Mouse (Mus musculus): ENCODE measurements around the gene Dgki. TPM values are rescaled to one million over a fixed set of nuclear protein-coding genes. Genes with fewer than 3 reads are reported as not detected.
A peak's percentile ranks its signal among the peaks of the same experiment; 100 is the strongest.

Dgki gene
- total RNA-seq, 2 experiments from 2014 or later, result 0.13 to 0.15 TPM

DNA sequence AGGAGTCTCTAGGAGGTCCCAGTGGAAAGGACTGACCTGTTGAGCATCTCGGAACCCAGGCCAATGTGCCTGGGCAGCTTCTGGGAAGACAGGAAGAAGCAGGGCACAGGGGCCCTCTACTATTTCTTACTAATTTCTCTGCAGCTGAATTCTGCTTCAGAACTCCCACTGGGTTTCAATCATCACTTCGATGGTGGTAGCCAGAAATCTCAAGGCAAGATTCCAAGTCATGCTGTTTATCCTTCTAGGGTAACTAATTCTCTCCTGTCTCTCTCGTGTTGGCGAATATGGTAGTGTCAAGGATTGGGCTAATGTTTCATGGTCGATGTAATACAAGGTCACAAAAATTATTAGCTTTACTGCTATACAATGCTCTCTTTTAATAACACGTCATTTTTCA, 455.7 kb downstream of the Dgki start:
- DNase-seq, result no peak

- no peak for DNase-seq
Observed at GRCm38 (mm10) chr6:36843031-36843488, 456.9 kb downstream of the Dgki start.

DNA sequence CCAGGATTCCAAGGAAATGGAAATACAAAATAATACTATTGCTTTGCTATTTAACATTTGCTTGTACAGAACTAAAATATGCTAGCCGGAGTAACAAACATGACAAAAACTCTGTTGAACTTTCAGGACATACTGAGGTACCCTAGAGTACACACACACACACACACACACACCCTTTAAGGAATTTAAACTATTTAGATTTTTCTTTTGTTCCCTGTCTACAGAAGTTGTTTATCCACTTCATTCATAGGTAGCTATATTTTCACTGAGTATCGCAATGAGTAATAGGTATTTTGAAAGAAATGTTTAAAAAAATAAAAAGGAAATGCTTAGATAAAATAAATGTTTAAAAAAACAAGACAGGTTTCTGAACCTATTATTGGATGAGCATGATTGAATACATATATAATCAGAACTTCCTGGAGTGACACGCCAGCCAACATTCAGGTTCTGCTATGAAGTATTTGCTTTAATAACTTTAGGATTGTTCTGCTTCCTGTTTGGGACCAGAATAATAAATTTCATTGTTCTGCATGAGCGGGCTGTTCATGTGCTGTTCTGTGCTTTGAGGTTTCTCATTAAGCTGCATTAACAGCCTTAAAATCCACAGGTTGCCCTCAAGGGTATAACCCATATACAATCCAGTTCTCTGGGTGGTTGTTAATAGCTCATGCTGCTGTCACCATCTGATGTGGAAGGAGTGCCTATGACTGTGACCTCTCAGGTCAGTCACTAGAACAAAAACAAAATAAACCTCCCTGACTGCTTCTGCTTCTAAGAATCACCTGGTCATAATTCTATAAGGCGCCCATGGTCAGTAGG, 457.7 kb downstream of the Dgki start:
- no peak for DNase-seq

DNA sequence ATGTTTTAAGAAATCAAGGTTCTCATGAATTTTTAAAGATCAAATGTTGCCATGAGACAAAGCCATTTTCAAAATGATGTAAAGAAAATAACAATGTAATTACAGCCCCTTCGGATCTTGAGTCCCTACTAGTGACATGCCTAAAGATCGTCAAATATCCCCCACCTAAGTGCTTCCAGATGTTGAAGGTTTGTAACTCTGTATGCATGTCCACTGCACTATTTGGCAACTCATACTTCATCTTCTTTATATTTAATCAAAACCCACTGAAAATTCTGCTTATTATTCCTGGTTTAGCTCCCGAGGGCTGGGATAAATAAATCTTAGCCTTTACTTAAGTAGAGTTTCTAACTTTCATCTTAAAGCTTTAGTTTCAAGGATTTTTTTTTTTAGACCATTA, 458.3 kb downstream of the Dgki start:
- DNase-seq, result no peak

GRCm38 (mm10) chr6:36841174-36841573, 458.8 kb downstream of the Dgki start:
- DNase-seq, result no peak

- no peak for DNase-seq
Observed at GRCm38 (mm10) chr6:36838747-36839146, 461.2 kb downstream of the Dgki start.

- DNase-seq, result no peak
Observed at GRCm38 (mm10) chr6:36835351-36835750, 464.6 kb downstream of the Dgki start.

DNA sequence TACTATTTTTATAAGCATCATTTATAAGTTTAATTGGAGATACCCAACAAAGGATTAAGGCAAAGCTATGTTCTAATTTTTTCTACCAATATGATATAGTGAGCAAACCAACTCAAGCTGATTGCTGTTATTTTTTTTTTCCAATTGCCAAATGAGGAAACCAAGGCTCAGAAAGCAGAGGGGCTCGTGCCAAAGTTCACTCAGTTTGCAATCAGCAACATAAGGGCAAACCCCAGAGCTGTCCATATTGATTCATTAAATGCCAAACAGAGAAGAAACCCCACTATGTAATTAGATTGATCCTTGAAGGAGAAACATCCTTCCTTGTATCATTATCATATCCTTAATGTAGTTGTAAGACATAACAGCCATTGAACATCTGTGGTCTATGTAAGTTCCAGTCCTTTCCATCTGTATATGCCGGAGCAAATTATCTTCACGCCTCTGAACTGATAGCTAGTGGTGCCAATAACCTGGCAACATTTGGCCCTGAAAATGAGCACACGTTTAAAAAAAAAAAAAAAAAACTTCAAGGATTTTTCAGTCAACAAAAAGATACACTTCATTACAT, 465.2 kb downstream of the Dgki start:
- DNase-seq, result no peak

- DNase-seq, result no peak
Observed at GRCm38 (mm10) chr6:36832681-36833080, 467.3 kb downstream of the Dgki start.

DNA sequence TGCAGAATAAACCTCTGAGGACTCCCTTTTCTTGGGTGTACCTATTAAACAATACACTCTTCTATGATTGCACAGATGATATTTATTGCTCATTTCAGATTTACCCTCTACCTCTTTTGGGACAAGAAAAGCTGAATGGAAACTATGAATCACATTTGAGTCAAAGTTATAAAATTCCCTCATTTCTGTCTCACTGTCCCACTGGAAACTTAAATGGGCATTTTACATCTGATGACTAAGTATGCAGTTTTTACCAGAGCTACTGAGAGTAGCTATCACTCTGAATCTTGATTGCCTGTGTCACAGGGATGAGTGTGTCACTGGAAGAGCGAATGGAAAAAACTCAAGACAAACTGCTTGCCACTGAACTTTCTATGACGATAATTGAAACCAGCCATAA, 467.8 kb downstream of the Dgki start:
- DNase-seq, result no peak

DNA sequence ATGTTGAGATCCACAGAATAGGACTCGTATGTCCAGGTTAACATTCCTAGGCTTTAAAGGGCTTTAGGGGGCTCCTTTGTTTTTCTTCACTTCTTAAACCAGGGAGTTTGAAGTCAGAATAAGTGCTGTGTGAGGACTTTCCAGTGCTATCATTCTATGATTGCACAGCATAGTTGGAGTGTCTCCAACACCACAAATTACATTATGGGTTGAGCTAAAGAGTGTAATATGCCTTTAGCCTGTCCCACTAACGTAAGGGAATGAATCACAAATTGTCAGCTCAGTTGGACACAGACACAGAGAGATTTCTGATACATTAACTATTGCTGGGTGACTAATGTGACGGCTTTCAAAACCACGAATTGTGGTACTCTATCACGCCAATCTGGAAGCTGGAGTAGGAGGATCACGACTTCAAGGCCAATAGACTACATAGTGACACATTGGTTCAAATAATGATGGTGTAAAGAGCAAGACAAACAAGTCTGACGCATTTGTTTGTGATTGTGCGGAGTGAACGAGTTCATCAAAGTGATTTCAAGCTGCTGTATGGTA, 469.5 kb downstream of the Dgki start:
- no peak for DNase-seq

DNA sequence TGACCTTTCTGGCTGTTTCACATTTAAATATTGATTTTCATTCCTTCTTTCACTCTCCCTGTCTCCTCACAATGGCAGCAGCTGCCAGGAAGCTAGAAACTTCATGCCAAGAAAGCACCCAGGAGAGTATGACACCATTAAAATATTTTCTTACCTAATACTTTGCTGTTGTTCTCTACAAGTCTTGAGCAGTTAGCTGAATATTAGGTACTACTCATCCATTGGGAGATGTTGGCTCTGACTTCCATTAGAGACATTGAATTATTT, 480.3 kb downstream of the Dgki start:
- no peak for DNase-seq

DNA sequence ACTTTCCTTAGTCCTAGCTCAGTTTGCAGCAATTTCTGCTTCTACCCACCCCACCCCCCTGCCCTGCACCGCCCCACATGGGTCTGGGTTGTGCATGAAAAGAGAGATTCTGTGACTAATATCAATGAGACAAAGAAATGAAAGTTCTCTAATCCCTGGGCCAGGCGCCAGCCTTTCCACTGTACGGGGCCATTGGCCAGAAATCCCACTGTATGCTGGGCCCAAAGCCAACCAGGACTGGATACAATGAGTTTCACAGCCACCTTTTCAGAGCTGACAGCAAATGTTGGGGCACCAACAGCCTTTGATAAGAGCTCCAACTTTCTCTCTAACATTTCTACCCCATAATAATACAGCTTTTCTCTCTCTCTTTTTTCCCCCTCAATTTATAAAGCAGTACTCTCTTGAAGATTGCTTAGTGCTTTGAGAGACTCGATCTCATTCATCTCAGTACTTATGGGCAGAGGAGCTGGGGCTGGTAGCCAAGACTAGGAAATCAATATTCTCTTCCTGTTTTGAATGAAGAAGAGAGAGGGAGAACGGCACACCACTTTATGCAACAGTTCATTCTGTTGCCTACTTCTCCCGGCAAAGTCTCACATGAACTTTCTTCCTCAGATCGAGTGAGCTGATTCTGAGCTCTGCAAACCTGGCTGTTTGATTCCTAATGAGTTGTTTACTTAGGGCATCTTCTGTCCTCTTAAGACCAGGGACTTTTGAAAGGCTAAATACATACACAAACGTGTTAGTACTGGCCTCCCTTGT, 480.8 kb downstream of the Dgki start:
- DNase-seq, result peak; percentile 56

- no peak for DNase-seq
Observed at GRCm38 (mm10) chr6:36818281-36819018, 481.5 kb downstream of the Dgki start.

DNA sequence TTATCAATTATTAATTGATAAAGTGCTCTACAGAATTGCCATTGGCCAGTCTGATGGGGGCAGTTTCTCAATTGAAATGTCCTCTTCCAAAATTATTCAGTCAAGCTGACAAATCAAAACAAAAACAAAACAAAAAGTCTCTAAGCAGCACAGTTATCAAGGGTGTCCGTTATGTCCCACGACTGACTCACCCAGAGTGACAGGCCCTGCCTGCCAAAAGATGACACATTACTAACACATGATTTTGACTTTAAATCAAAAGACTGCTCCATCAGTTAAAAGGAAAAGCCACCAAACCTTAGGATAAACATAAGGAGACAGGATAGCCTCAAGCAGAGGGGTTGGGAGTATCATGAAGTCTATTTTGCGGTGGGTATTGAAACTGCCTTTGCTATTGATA, 483.3 kb downstream of the Dgki start:
- no peak for DNase-seq

DNA sequence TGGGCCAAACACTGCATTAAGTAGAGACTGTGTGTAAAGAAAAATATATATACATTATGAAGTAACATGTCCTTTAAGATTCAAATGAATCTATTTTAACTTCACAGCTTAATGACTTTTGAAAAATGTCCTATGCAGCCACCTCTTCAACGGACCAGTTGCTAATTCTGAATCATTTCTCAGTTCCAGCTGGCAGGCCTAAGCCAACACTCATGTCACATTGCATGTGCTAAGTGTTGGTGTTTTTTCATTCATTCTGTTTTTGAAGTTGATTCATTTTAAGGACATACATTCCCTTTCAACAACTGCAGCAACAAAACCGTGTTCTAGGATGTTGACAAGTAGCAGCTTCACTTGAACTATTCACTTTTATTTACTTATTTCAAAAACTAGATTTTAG, 484.0 kb downstream of the Dgki start:
- DNase-seq, result no peak

DNA sequence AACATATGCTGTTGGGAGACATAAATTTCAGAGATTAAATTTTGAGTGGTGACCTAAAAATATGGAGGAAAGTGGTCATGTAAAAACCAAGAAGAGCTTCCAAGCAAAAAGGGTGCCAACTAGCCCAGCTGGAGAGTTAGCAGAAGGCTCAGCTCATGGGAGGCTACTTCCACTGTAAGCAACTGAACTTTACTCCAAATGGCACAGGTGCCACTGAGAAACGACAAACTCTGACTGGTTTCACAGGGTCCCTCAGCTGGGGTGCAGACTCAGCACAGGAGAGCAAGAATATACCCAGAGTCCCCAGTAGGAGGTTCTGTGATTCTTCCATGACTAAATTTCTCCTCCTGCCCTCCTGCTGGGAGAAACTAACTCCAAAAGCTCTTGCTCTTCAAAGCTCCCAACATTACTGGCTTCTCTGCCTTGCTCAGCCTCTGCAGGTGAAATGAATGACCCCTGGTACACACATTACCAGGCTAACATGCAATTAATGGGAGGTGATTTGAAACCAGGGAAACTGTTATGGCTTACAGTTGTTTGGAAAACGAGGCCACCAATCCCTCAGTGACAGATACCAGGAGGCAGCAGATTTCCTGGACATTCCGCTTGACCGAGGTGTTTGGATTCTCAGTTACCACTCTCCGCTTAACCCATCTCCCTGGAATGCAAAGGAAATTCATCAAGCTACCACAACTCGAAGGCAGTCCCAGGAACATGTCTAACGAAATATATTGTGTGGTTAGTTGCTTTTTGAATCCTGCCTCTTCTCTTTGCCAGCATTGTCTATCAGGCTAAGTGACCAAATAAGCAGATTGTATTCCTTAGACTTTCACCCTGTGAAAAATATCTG, 487.1 kb downstream of the Dgki start:
- DNase-seq, result no peak

DNA sequence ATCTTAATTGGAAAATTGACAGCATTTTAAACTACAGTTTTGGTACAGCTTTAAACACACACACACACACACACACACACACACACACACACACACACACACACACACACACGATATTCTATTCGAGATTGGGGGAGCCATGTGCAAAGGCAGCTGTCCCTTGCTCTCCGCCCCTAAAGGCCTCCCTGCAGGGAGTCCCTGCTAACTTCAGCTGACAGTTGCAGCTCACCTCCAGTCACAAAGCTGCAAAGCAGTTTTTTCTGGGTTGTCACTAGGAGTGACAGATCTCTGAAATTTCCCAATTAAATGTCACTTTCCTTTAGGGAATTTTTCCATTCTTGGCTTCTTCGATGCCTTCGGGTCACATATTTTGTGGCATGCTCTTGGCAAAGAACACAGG, 489.5 kb downstream of the Dgki start:
- no peak for DNase-seq

DNA sequence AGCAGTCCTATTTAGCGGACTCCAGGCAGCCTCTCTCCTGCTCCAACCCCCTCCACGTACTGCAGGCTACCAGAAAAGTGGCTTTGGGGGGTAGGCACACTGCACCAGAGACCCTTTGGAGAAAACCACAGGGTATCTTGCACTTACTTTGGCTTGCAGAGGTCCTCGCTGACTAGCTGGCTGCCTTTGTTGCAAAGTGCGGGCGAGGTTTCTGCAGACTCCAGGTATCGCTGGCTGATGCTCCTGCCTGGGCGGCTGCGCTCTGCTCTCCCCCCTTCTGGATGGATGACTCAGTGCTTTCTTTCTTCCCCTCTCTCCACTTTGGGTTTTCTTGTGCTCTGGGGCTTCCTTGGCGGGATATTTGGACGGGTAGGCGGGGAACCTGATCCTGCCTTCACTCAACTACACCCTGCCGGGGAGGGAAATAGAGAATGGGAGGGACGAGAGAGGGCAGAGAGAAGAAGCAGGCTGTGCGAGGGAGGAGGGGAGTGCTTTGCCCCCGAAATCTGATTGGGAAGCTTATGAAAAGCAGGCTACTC, 490.2 kb downstream of the Dgki start, which contains the start of gene Ptn:
TSS of gene Ptn (minus strand) at position 474 of the 539 bp plus-strand sequence.
- DNase-seq, result peak; percentile 29

DNA sequence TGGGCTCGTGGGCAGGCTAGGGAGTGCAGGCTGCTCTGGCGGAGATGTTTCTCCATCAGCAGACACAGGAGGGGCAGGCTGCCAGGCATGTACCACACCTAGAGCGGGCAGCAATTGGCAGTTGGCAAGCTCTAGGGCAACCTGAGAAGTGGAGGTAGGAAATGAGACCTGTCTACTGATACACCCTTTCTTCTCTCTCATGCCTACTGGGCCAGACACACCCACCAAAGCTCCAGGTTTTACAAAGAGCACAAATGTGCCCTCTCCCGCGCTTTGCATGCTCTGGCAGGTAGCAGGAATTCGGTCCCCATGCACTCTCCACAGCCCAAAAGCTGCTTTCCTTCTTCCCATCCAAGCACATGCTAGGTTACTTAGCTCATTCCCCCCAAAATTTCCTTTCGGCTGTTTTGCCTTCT, 490.7 kb downstream of the Dgki start:
- DNase-seq, result no peak

All from gastrocnemius, postnatal 25 days (tissue).